Mouse (Mus musculus) monocyte, adult 5-6 weeks (primary cell): ENCODE data around the gene Xrn2. TPM values are rescaled to one million over a fixed set of nuclear protein-coding genes. Genes with fewer than 3 reads are reported as not detected.

Source experiments
- total RNA-seq: library from RNA; stranded (forward); fragments of 200-1000, 200-491, 200-594 nt; gene quantifications from 3 replicates; pipeline ENCODE4 v1.2.3, GENCODE M21; 2017

Xrn2 gene
- total RNA-seq, 1 experiment from 2014 or later, result 340 TPM

Other genes starting within 250 kb of the Xrn2 start
- gene Kiz, start 157.1 kb upstream of the Xrn2 start, total RNA-seq, result 28.7 to 31.7 TPM (median 30.8 TPM) in 3 replicates
- gene Nkx2-4, start 72.4 kb downstream of the Xrn2 start, total RNA-seq, result not detected in 3 replicates
- not detected in 3 replicates for gene Nkx2-2, start 181.2 kb downstream of the Xrn2 start, total RNA-seq